Comparison of ENCODE assay signal across 9 mouse cellular contexts in genomic region chr2:129893231-129893630, GRCm38 (mm10).
DNase-seq lines count a peak whose midpoint lies in the region; ATAC-seq and TF ChIP-seq lines count a peak whose summit lies in the region.
"Had no signal": no experiment of that assay in that cellular context is flagged by ENCODE, and none has a peak within 500 bp of the region (broad histone marks: within the 10 kb centered on the region; RNA-seq: fewer than 3 reads in every experiment).

No protein-coding gene starts in this region.

- H3K36me3 ChIP-seq in midbrain, postnatal 0 days (ENCODE audit: insufficient read depth, low read length), result no peaks in the 10 kb centered on the region
- H3K36me3 ChIP-seq in midbrain, embryonic 14.5 days (ENCODE audit: control insufficient read depth, insufficient read depth, low read length), result no peaks in the 10 kb centered on the region
- H3K36me3 ChIP-seq in heart, postnatal 0 days (replicated peaks; ENCODE audit: control insufficient read depth, insufficient read depth, low read length), result no peaks in the 10 kb centered on the region
- H3K36me3 ChIP-seq in myocyte (ENCODE audit: control insufficient read depth, insufficient read depth), result no peaks in the 10 kb centered on the region
- H3K36me3 ChIP-seq: G1E had no signal

- no peak overlapping the region for H3K4me3 ChIP-seq in midbrain, postnatal 0 days (ENCODE audit: low read depth, low read length)
- H3K4me3 ChIP-seq in midbrain, embryonic 14.5 days (replicated peaks; ENCODE audit: low read depth, low read length), result no peak overlapping the region
- no peak overlapping the region for H3K4me3 ChIP-seq in heart, postnatal 0 days (ENCODE audit: low read depth, low read length)
- H3K4me3 ChIP-seq in myocyte, result no peak overlapping the region

- TF ChIP-seq CTCF in midbrain, postnatal 0 days (IDR thresholded peaks at IDR 0.05), result no peak
- no peak for TF ChIP-seq CTCF in heart, postnatal 0 days (IDR thresholded peaks at IDR 0.05; ENCODE audit: low read depth)

- H3K79me2 ChIP-seq in myocyte (ENCODE audit: control insufficient read depth, insufficient read depth), result no peaks in the 10 kb centered on the region

- DNase-seq in heart, adult 11 months, result peak; percentile 95
- DNase-seq in heart, postnatal 25 days (ENCODE audit: low spot score), result no peak
- peak; percentile 34 for DNase-seq in midbrain, postnatal 0 days (ENCODE audit: low spot score)
- DNase-seq in midbrain, embryonic 14.5 days, result no peak
- no peak for DNase-seq in heart, postnatal 0 days (ENCODE audit: low spot score)
- DNase-seq in spleen, postnatal 10 days (ENCODE audit: low spot score in 2 of 2), result no peak
- no peak for DNase-seq in cerebellum, adult 9-11 months

- no peak for TF ChIP-seq EP300 in heart, postnatal 0 days (IDR thresholded peaks at IDR 0.05; ENCODE audit: low read depth)

- H3K4me2 ChIP-seq in midbrain, postnatal 0 days (ENCODE audit: low read depth, low read length, poor library complexity, severe bottlenecking), result no peak overlapping the region
- no peak overlapping the region for H3K4me2 ChIP-seq in midbrain, embryonic 14.5 days (ENCODE audit: low read length)
- H3K4me2 ChIP-seq in heart, postnatal 0 days (ENCODE audit: low read depth, low read length), result peak overlapping the region; percentile 27
- peak overlapping the region; percentile 27 for H3K4me2 ChIP-seq in myocyte (ENCODE audit: low read depth)

- H3ac ChIP-seq in myocyte (ENCODE audit: control insufficient read depth, insufficient read length), result no peak overlapping the region

- no peaks in the 10 kb centered on the region for H3K9me3 ChIP-seq in midbrain, postnatal 0 days (ENCODE audit: low read length)
- H3K9me3 ChIP-seq in midbrain, embryonic 14.5 days (ENCODE audit: control insufficient read depth, low read length), result no peaks in the 10 kb centered on the region
- 0 out of 2 replicates have a peak, but pooled peaks cover 6% of the 10 kb centered on the region for H3K9me3 ChIP-seq in heart, postnatal 0 days (replicated peaks; ENCODE audit: control insufficient read depth, low read length)
- H3K9me3 ChIP-seq: G1E had no signal

- no peaks in the 10 kb centered on the region for H3K27me3 ChIP-seq in midbrain, postnatal 0 days (ENCODE audit: insufficient read depth, low read length)
- no peaks in the 10 kb centered on the region for H3K27me3 ChIP-seq in midbrain, embryonic 14.5 days (ENCODE audit: control insufficient read depth, insufficient read depth, low read length)
- H3K27me3 ChIP-seq in heart, postnatal 0 days (ENCODE audit: control insufficient read depth, insufficient read depth, low read length), result no peaks in the 10 kb centered on the region
- no peaks in the 10 kb centered on the region for H3K27me3 ChIP-seq in myocyte (ENCODE audit: control insufficient read depth, insufficient read depth, insufficient read length)

- WGBS in midbrain, postnatal 0 days, result 66% methylated on average over 7 of the region's 7 CpGs
- WGBS in midbrain, embryonic 14.5 days, result 80% methylated on average over 7 of the region's 7 CpGs
- WGBS in heart, postnatal 0 days, result 43% methylated on average over 7 of the region's 7 CpGs

- ATAC-seq in midbrain, postnatal 0 days (ENCODE audit: low FRiP score), result no peak
- no peak for ATAC-seq in midbrain, embryonic 14.5 days (ENCODE audit: low FRiP score, low TSS enrichment)
- ATAC-seq in heart, postnatal 0 days (ENCODE audit: insufficient read depth, low read depth), result no peak

- H3K27ac ChIP-seq in midbrain, postnatal 0 days (ENCODE audit: low read depth, low read length), result no peak overlapping the region
- H3K27ac ChIP-seq in midbrain, embryonic 14.5 days (replicated peaks; ENCODE audit: low read depth, low read length), result no peak overlapping the region
- H3K27ac ChIP-seq in heart, postnatal 0 days (ENCODE audit: low read depth), result no peak overlapping the region

- H3K9ac ChIP-seq in midbrain, postnatal 0 days (replicated peaks; ENCODE audit: low read length, poor library complexity, severe bottlenecking), result no peak overlapping the region
- H3K9ac ChIP-seq in midbrain, embryonic 14.5 days (replicated peaks; ENCODE audit: low read length), result no peak overlapping the region
- no peak overlapping the region for H3K9ac ChIP-seq in heart, postnatal 0 days (replicated peaks; ENCODE audit: low read depth, low read length)

- TF ChIP-seq POLR2A in myocyte (IDR thresholded peaks at IDR 0.05; ENCODE audit: insufficient read length, low read depth), result no peak

- intact Hi-C loops in heart, postnatal 25 days (cut with DNase I), result no loop called here

- no peaks in the 10 kb centered on the region for H3K4me1 ChIP-seq in midbrain, postnatal 0 days (ENCODE audit: insufficient read depth, low read length)
- no peaks in the 10 kb centered on the region for H3K4me1 ChIP-seq in midbrain, embryonic 14.5 days (ENCODE audit: control insufficient read depth, insufficient read depth, low read length)
- peaks cover 5% of the 10 kb centered on the region; the same call in 1 of the 2 replicates for H3K4me1 ChIP-seq in heart, postnatal 0 days (ENCODE audit: control insufficient read depth, insufficient read depth)

TF ChIP-seq in myocyte, 11 proteins besides CTCF, POLR2A, EP300 and RAD21:
- TF ChIP-seq MYOD1 (IDR thresholded peaks at IDR 0.05; ENCODE audit: control insufficient read depth in 1 of 3, insufficient read length in 2 of 3, low read depth in 2 of 3), result peak in 1 of 3 experiments; percentile 30
- no peak for TF ChIP-seq CEBPB (IDR thresholded peaks at IDR 0.05; ENCODE audit: insufficient read depth, poor library complexity, severe bottlenecking)

Comparison
In these comparisons a context has a peak if more than half of its experiments do, and no peak if none do; other contexts are left out.
1. DNase-seq: peak in heart, adult 11 months (single experiment) and midbrain, postnatal 0 days (single experiment); none in heart, postnatal 25 days (single experiment), midbrain, embryonic 14.5 days (single experiment), heart, postnatal 0 days (single experiment), spleen, postnatal 10 days (0 of 2) and cerebellum, adult 9-11 months (single experiment).
2. H3K4me2 ChIP-seq: peak in heart, postnatal 0 days (single experiment) and myocyte (single experiment); none in midbrain, postnatal 0 days (single experiment) and midbrain, embryonic 14.5 days (single experiment).